Mouse (Mus musculus) intestine, embryonic 16.5 days (tissue): ENCODE results near the gene Slc38a11. TPM values are rescaled to one million over a fixed set of nuclear protein-coding genes. Genes with fewer than 3 reads are reported as not detected.
A peak's percentile ranks its signal among the peaks of the same experiment; 100 is the strongest.

Experiments
- ATAC-seq: fragments of 200-750 bp; cut with Nextera tagmentation; 2 replicates; pipeline ENCODE4 v1.8.0; 2017; ENCODE audit warnings: moderate TSS enrichment, moderate library complexity
- H3K27ac ChIP-seq: fragments of 300-500 bp; sonication (generic); 2 replicates; pipeline ENCODE4 v1.5.1; 2014; ENCODE audit warnings: mild to moderate bottlenecking, low read length
- H3K27me3 ChIP-seq: fragments of 300-500 bp; sonication (generic); replicated peaks from 2 replicates; pipeline ENCODE4 v1.6.1; 2014; ENCODE audit warnings: low read length, control low read depth, mixed read lengths; ENCODE audit not compliant: control insufficient read depth, insufficient read depth
- H3K36me3 ChIP-seq: fragments of 300-500 bp; sonication (generic); 2 replicates; pipeline ENCODE4 v1.6.1; 2014; ENCODE audit warnings: low read length, control low read depth; ENCODE audit not compliant: control insufficient read depth, insufficient read depth
- H3K4me1 ChIP-seq: fragments of 300-500 bp; sonication (generic); 2 replicates; pipeline ENCODE4 v1.6.1; 2014; ENCODE audit warnings: low read length, control low read depth, mixed read lengths; ENCODE audit not compliant: control insufficient read depth, insufficient read depth
- H3K4me2 ChIP-seq: fragments of 300-500 bp; sonication (generic); 2 replicates; pipeline ENCODE4 v1.6.1; 2014; ENCODE audit warnings: low read depth, low read length, control low read depth
- H3K4me3 ChIP-seq: fragments of 300-500 bp; sonication (generic); 2 replicates; pipeline ENCODE4 v1.5.1; 2014; ENCODE audit warnings: mild to moderate bottlenecking, low read length
- H3K9ac ChIP-seq: fragments of 300-500 bp; sonication (generic); 2 replicates; pipeline ENCODE4 v1.6.1; 2014; ENCODE audit warnings: low read depth, low read length
- H3K9me3 ChIP-seq: fragments of 300-500 bp; sonication (generic); 2 replicates; pipeline ENCODE4 v1.6.1; 2016; ENCODE audit warnings: low read length, control low read depth; ENCODE audit not compliant: control insufficient read depth
- WGBS: fragments of 180-500 bp; shearing (Covaris S2); extraction: QIAGEN DNeasy Blood & Tissue Kit; methylation state at CpG from one replicate; pipeline ENCODE4 v1.1.7; 2014; 5-methylcytosine and 5-hydroxymethylcytosine counted together
- polyA plus RNA-seq: library from polyadenylated mRNA; unstranded; fragments of >200 nt; fragmentation: Nextera tagmentation; extraction: Ambion mirVana; gene quantifications from 2 replicates; pipeline ENCODE4 v1.2.1, GENCODE M21; 2015

The Slc38a11 gene
- 0.57 and 0.65 TPM in 2 replicates for polyA plus RNA-seq

GRCm38 (mm10) chr2:65363828-65364497, at the start of gene Slc38a11:
Gene Slc38a11 (minus strand): TSS chr2:65364034.
- WGBS, result 5% methylated on average over 18 of the region's 18 CpGs
- ATAC-seq, result peak; percentile 70

GRCm38 (mm10) chr2:65407110-65407509, 43.3 kb upstream of the Slc38a11 start:
- ATAC-seq, result no peak
- H3K27me3 ChIP-seq, result no peaks in the 10 kb centered on the region
- no peak overlapping the region for H3K4me3 ChIP-seq
- H3K4me2 ChIP-seq, result no peak overlapping the region
- no peaks in the 10 kb centered on the region for H3K36me3 ChIP-seq
- no peaks in the 10 kb centered on the region for H3K4me1 ChIP-seq
- no peak overlapping the region for H3K9ac ChIP-seq
- H3K27ac ChIP-seq, result no peak overlapping the region
- no peaks in the 10 kb centered on the region for H3K9me3 ChIP-seq
- WGBS, result 61% methylated on average over 2 of the region's 2 CpGs

More at GRCm38 (mm10) chr2:65363828-65364497, at the start of gene Slc38a11:
- H3K4me2 ChIP-seq, result peak within 1 kb of the TSS; percentile 42
- H3K4me3 ChIP-seq, result peak within 1 kb of the TSS; percentile 19; the same call in 1 of the 2 replicates
- no peaks in the 10 kb centered on the region for H3K36me3 ChIP-seq
- H3K9me3 ChIP-seq, result no peaks in the 10 kb centered on the region
- H3K27me3 ChIP-seq, result no peaks in the 10 kb centered on the region
- peaks cover 4% of the 10 kb centered on the region; the same call in 1 of the 2 replicates for H3K4me1 ChIP-seq
- no peak within 1 kb of the TSS for H3K27ac ChIP-seq
- H3K9ac ChIP-seq, result no peak within 1 kb of the TSS

GRCm38 (mm10) chr2:65405407-65405806, 41.6 kb upstream of the Slc38a11 start:
- Histone ChIP-seq H3K36me3 (no peaks in the 10 kb centered on the region), H3K9ac (no peak overlapping the region), H3K9me3 (no peaks in the 10 kb centered on the region), H3K4me1 (no peaks in the 10 kb centered on the region), H3K4me3 (no peak overlapping the region), H3K4me2 (no peak overlapping the region), H3K27me3 (no peaks in the 10 kb centered on the region), H3K27ac (no peak overlapping the region)
- WGBS, result 78% methylated on average over 1 of the region's 1 CpGs
- ATAC-seq, result no peak

- no peak overlapping the region for H3K4me3 ChIP-seq
Observed at GRCm38 (mm10) chr2:65402001-65402400, 38.2 kb upstream of the Slc38a11 start.

GRCm38 (mm10) chr2:65399938-65400337, 36.1 kb upstream of the Slc38a11 start:
- Histone ChIP-seq H3K4me3 (no peak overlapping the region), H3K9me3 (no peaks in the 10 kb centered on the region), H3K4me2 (no peak overlapping the region), H3K36me3 (no peaks in the 10 kb centered on the region), H3K4me1 (no peaks in the 10 kb centered on the region), H3K27me3 (no peaks in the 10 kb centered on the region), H3K9ac (no peak overlapping the region), H3K27ac (no peak overlapping the region)
- no peak for ATAC-seq
- 67% methylated on average over 5 of the region's 5 CpGs for WGBS

More at GRCm38 (mm10) chr2:65402001-65402400, 38.2 kb upstream of the Slc38a11 start:
- Histone ChIP-seq H3K4me2 (no peak overlapping the region), H3K27ac (no peak overlapping the region), H3K4me1 (no peaks in the 10 kb centered on the region), H3K27me3 (no peaks in the 10 kb centered on the region), H3K9me3 (no peaks in the 10 kb centered on the region), H3K9ac (no peak overlapping the region), H3K36me3 (no peaks in the 10 kb centered on the region)
- no peak for ATAC-seq
- WGBS, result 77% methylated on average over 5 of the region's 5 CpGs

- no peaks in the 10 kb centered on the region for H3K4me1 ChIP-seq
- H3K36me3 ChIP-seq, result no peaks in the 10 kb centered on the region
- H3K9me3 ChIP-seq, result no peaks in the 10 kb centered on the region
- H3K27me3 ChIP-seq, result no peaks in the 10 kb centered on the region
- WGBS, result 23% methylated on average over 3 of the region's 3 CpGs
- H3K4me2 ChIP-seq, result no peak overlapping the region
- peak; percentile 36; the same call in 1 of the 2 replicates for ATAC-seq
- no peak overlapping the region for H3K4me3 ChIP-seq
- no peak overlapping the region for H3K9ac ChIP-seq
- no peak overlapping the region for H3K27ac ChIP-seq
Observed at GRCm38 (mm10) chr2:65396128-65396527, 32.3 kb upstream of the Slc38a11 start.

GRCm38 (mm10) chr2:65393061-65393460, 29.2 kb upstream of the Slc38a11 start:
- H3K4me3 ChIP-seq, result no peak overlapping the region
- no peak overlapping the region for H3K27ac ChIP-seq
- H3K9me3 ChIP-seq, result no peaks in the 10 kb centered on the region
- 56% methylated on average over 4 of the region's 4 CpGs for WGBS
- no peak for ATAC-seq
- no peak overlapping the region for H3K4me2 ChIP-seq
- no peaks in the 10 kb centered on the region for H3K36me3 ChIP-seq
- no peaks in the 10 kb centered on the region for H3K4me1 ChIP-seq
- no peaks in the 10 kb centered on the region for H3K27me3 ChIP-seq
- no peak overlapping the region for H3K9ac ChIP-seq

GRCm38 (mm10) chr2:65391322-65391721, 27.5 kb upstream of the Slc38a11 start:
- Histone ChIP-seq H3K9ac (no peak overlapping the region), H3K9me3 (no peaks in the 10 kb centered on the region), H3K27me3 (no peaks in the 10 kb centered on the region), H3K4me2 (no peak overlapping the region), H3K36me3 (no peaks in the 10 kb centered on the region), H3K4me3 (no peak overlapping the region), H3K27ac (no peak overlapping the region), H3K4me1 (no peaks in the 10 kb centered on the region)
- no peak for ATAC-seq
- 77% methylated on average over 6 of the region's 6 CpGs for WGBS

GRCm38 (mm10) chr2:65384815-65385214, 21.0 kb upstream of the Slc38a11 start:
- H3K9ac ChIP-seq, result no peak overlapping the region
- ATAC-seq, result peak; percentile 83
- H3K4me1 ChIP-seq, result peaks cover 4% of the 10 kb centered on the region; the same call in 1 of the 2 replicates
- H3K27me3 ChIP-seq, result no peaks in the 10 kb centered on the region
- no peaks in the 10 kb centered on the region for H3K36me3 ChIP-seq
- H3K4me2 ChIP-seq, result no peak overlapping the region
- H3K9me3 ChIP-seq, result no peaks in the 10 kb centered on the region
- no peak overlapping the region for H3K27ac ChIP-seq
- no peak overlapping the region for H3K4me3 ChIP-seq
- WGBS, result 74% methylated on average over 6 of the region's 6 CpGs
